1 mouse cellular context compared by ENCODE assay signal in genomic region chr8:94916960-94917324, GRCm38 (mm10).
TF ChIP-seq lines count a peak whose summit lies in the region.

No protein-coding gene starts in this region.

TF ChIP-seq in CH12.LX, 34 proteins besides CTCF, POLR2A, EP300 and RAD21 (continued from another document):
- no peak for TF ChIP-seq MAZ (IDR thresholded peaks at IDR 0.05; ENCODE audit: low read depth, low read length)
- no peak for TF ChIP-seq BHLHE40 (IDR thresholded peaks at IDR 0.05; ENCODE audit: low read depth, low read length)
- no peak for TF ChIP-seq JUN (IDR thresholded peaks at IDR 0.05; ENCODE audit: insufficient read depth, low read depth, low read length)
- TF ChIP-seq JUND (conservative IDR thresholded peaks at IDR 0.05; ENCODE audit: low read depth, low read length): no peak
- TF ChIP-seq UBTF (IDR thresholded peaks at IDR 0.05; ENCODE audit: low read depth, low read length): no peak
- no peak; the same call in 1 of the 2 replicates for TF ChIP-seq IRF4 (IDR thresholded peaks at IDR 0.05; ENCODE audit: low read depth, low read length)
- no peak for TF ChIP-seq PAX5 (IDR thresholded peaks at IDR 0.05; ENCODE audit: low read length)
- no peak for TF ChIP-seq CHD1 (IDR thresholded peaks at IDR 0.05; ENCODE audit: low read depth, low read length)
- no peak for TF ChIP-seq ZC3H11A (IDR thresholded peaks at IDR 0.05; ENCODE audit: low read depth, low read length)
